Mouse (Mus musculus): ENCODE data around the gene Ttc7b. TPM values are rescaled to one million over a fixed set of nuclear protein-coding genes. Genes with fewer than 3 reads are reported as not detected.

Ttc7b gene
- polyA plus RNA-seq, 1 experiment = 18.2 TPM

- no peaks in the 10 kb centered on the region for H3K27me3 ChIP-seq (ENCODE audit: control insufficient read depth, insufficient read depth, insufficient read length)
- TF ChIP-seq POLR2AphosphoS2 (IDR thresholded peaks at IDR 0.05; ENCODE audit: insufficient read length, low read depth) (no peak), MYOD1 (IDR thresholded peaks at IDR 0.05; ENCODE audit: control insufficient read depth in 1 of 3, insufficient read length in 2 of 3, low read depth in 2 of 3) (no peak), REST (IDR thresholded peaks at IDR 0.05; ENCODE audit: insufficient read depth, insufficient read length) (no peak), CEBPB (IDR thresholded peaks at IDR 0.05; ENCODE audit: insufficient read depth, poor library complexity, severe bottlenecking) (no peak), TCF3 (IDR thresholded peaks at IDR 0.05; ENCODE audit: insufficient read length, low read depth) (no peak), SRF (IDR thresholded peaks at IDR 0.05; ENCODE audit: control insufficient read depth, insufficient read length, low read depth) (no peak), POLR2A (IDR thresholded peaks at IDR 0.05; ENCODE audit: insufficient read length, low read depth) (no peak), MAX (IDR thresholded peaks at IDR 0.05; ENCODE audit: low read depth) (no peak), MYOG (IDR thresholded peaks at IDR 0.05; ENCODE audit: control insufficient read depth in 1 of 3, insufficient read depth in 1 of 3, insufficient read length in 2 of 3, low read depth in 2 of 3) (no peak)
- H3K36me3 ChIP-seq (ENCODE audit: control insufficient read depth, insufficient read depth) = no peaks in the 10 kb centered on the region
- no peaks in the 10 kb centered on the region for H3K79me2 ChIP-seq (ENCODE audit: control insufficient read depth, insufficient read depth)
- H3ac ChIP-seq (ENCODE audit: control insufficient read depth, insufficient read length) = no peak overlapping the region
- no peak overlapping the region for H3K4me3 ChIP-seq
- no peak overlapping the region for H3K4me2 ChIP-seq (ENCODE audit: low read depth)
Observed at GRCm38 (mm10) chr12:100406094-100406493, 114.5 kb downstream of the Ttc7b start.

GRCm38 (mm10) chr12:100405512-100406030 lies 115.1 kb downstream of the Ttc7b start:
- Histone ChIP-seq H3K4me2 (ENCODE audit: low read depth) (no peak overlapping the region), H3K36me3 (ENCODE audit: control insufficient read depth, insufficient read depth) (no peaks in the 10 kb centered on the region), H3ac (ENCODE audit: control insufficient read depth, insufficient read length) (no peak overlapping the region), H3K4me3 (no peak overlapping the region), H3K27me3 (ENCODE audit: control insufficient read depth, insufficient read depth, insufficient read length) (no peaks in the 10 kb centered on the region), H3K79me2 (ENCODE audit: control insufficient read depth, insufficient read depth) (no peaks in the 10 kb centered on the region)
- TF ChIP-seq POLR2A (IDR thresholded peaks at IDR 0.05; ENCODE audit: insufficient read length, low read depth) (no peak), CEBPB (IDR thresholded peaks at IDR 0.05; ENCODE audit: insufficient read depth, poor library complexity, severe bottlenecking) (no peak), MAX (IDR thresholded peaks at IDR 0.05; ENCODE audit: low read depth) (no peak), MYOD1 (IDR thresholded peaks at IDR 0.05; ENCODE audit: control insufficient read depth in 1 of 3, insufficient read length in 2 of 3, low read depth in 2 of 3) (no peak), REST (IDR thresholded peaks at IDR 0.05; ENCODE audit: insufficient read depth, insufficient read length) (no peak), USF1 (IDR thresholded peaks at IDR 0.05; ENCODE audit: low read depth) (no peak), TCF3 (IDR thresholded peaks at IDR 0.05; ENCODE audit: insufficient read length, low read depth) (no peak), POLR2AphosphoS2 (IDR thresholded peaks at IDR 0.05; ENCODE audit: insufficient read length, low read depth) (no peak), MYOG (IDR thresholded peaks at IDR 0.05; ENCODE audit: control insufficient read depth in 1 of 3, insufficient read depth in 1 of 3, insufficient read length in 2 of 3, low read depth in 2 of 3) (no peak), SRF (IDR thresholded peaks at IDR 0.05; ENCODE audit: control insufficient read depth, insufficient read length, low read depth) (no peak), TCF12 (IDR thresholded peaks at IDR 0.05; ENCODE audit: insufficient read depth, poor library complexity, severe bottlenecking) (no peak), E2F4 (IDR thresholded peaks at IDR 0.05; ENCODE audit: insufficient read depth) (no peak)

GRCm38 (mm10) chr12:100404430-100404829 lies 116.2 kb downstream of the Ttc7b start:
- no peaks in the 10 kb centered on the region for H3K36me3 ChIP-seq (ENCODE audit: control insufficient read depth, insufficient read depth)
- no peak overlapping the region for H3K4me3 ChIP-seq
- TF ChIP-seq TCF12 (IDR thresholded peaks at IDR 0.05; ENCODE audit: insufficient read depth, poor library complexity, severe bottlenecking) (no peak), SRF (IDR thresholded peaks at IDR 0.05; ENCODE audit: control insufficient read depth, insufficient read length, low read depth) (no peak), REST (IDR thresholded peaks at IDR 0.05; ENCODE audit: insufficient read depth, insufficient read length) (no peak), POLR2A (IDR thresholded peaks at IDR 0.05; ENCODE audit: insufficient read length, low read depth) (no peak), MYOD1 (IDR thresholded peaks at IDR 0.05; ENCODE audit: control insufficient read depth in 1 of 3, insufficient read length in 2 of 3, low read depth in 2 of 3) (no peak), MYOG (IDR thresholded peaks at IDR 0.05; ENCODE audit: control insufficient read depth in 1 of 3, insufficient read depth in 1 of 3, insufficient read length in 2 of 3, low read depth in 2 of 3) (no peak), E2F4 (IDR thresholded peaks at IDR 0.05; ENCODE audit: insufficient read depth) (no peak), POLR2AphosphoS2 (IDR thresholded peaks at IDR 0.05; ENCODE audit: insufficient read length, low read depth) (no peak), CEBPB (IDR thresholded peaks at IDR 0.05; ENCODE audit: insufficient read depth, poor library complexity, severe bottlenecking) (no peak), USF1 (IDR thresholded peaks at IDR 0.05; ENCODE audit: low read depth) (no peak), MAX (IDR thresholded peaks at IDR 0.05; ENCODE audit: low read depth) (no peak), TCF3 (IDR thresholded peaks at IDR 0.05; ENCODE audit: insufficient read length, low read depth) (no peak)
- no peak overlapping the region for H3ac ChIP-seq (ENCODE audit: control insufficient read depth, insufficient read length)
- no peaks in the 10 kb centered on the region for H3K79me2 ChIP-seq (ENCODE audit: control insufficient read depth, insufficient read depth)
- H3K4me2 ChIP-seq (ENCODE audit: low read depth) = no peak overlapping the region
- no peaks in the 10 kb centered on the region for H3K27me3 ChIP-seq (ENCODE audit: control insufficient read depth, insufficient read depth, insufficient read length)

GRCm38 (mm10) chr12:100403005-100403324 lies 117.7 kb downstream of the Ttc7b start:
- peak overlapping the region; percentile 31 for H3K4me2 ChIP-seq (ENCODE audit: low read depth)
- H3K27me3 ChIP-seq (ENCODE audit: control insufficient read depth, insufficient read depth, insufficient read length) = no peaks in the 10 kb centered on the region
- no peak for TF ChIP-seq REST (IDR thresholded peaks at IDR 0.05; ENCODE audit: insufficient read depth, insufficient read length)
- TF ChIP-seq CEBPB (IDR thresholded peaks at IDR 0.05; ENCODE audit: insufficient read depth, poor library complexity, severe bottlenecking) = no peak
- TF ChIP-seq MYOD1 (IDR thresholded peaks at IDR 0.05; ENCODE audit: control insufficient read depth in 1 of 3, insufficient read length in 2 of 3, low read depth in 2 of 3) = no peak
- no peak for TF ChIP-seq POLR2A (IDR thresholded peaks at IDR 0.05; ENCODE audit: insufficient read length, low read depth)
- no peak for TF ChIP-seq USF1 (IDR thresholded peaks at IDR 0.05; ENCODE audit: low read depth)
- TF ChIP-seq TCF3 (IDR thresholded peaks at IDR 0.05; ENCODE audit: insufficient read length, low read depth) = no peak
- no peak for TF ChIP-seq MAX (IDR thresholded peaks at IDR 0.05; ENCODE audit: low read depth)
- TF ChIP-seq E2F4 (IDR thresholded peaks at IDR 0.05; ENCODE audit: insufficient read depth) = no peak
- TF ChIP-seq TCF12 (IDR thresholded peaks at IDR 0.05; ENCODE audit: insufficient read depth, poor library complexity, severe bottlenecking) = no peak
- TF ChIP-seq SRF (IDR thresholded peaks at IDR 0.05; ENCODE audit: control insufficient read depth, insufficient read length, low read depth) = no peak
- no peaks in the 10 kb centered on the region for H3K36me3 ChIP-seq (ENCODE audit: control insufficient read depth, insufficient read depth)
- H3K4me3 ChIP-seq = no peak overlapping the region
- no peaks in the 10 kb centered on the region for H3K79me2 ChIP-seq (ENCODE audit: control insufficient read depth, insufficient read depth)
- no peak overlapping the region for H3ac ChIP-seq (ENCODE audit: control insufficient read depth, insufficient read length)
